Mouse (Mus musculus) MEL (cell line): ENCODE results near the gene Arid5a. TPM values are rescaled to one million over a fixed set of nuclear protein-coding genes. Genes with fewer than 3 reads are reported as not detected.

Source experiments
- DNase-seq: peaks from one replicate; pipeline ENCODE4 v3.0.0; 2011; ENCODE audit warnings: low read depth, low spot score
- H3K27ac ChIP-seq: 2 replicates; pipeline ENCODE4 v1.5.1; 2012; ENCODE audit warnings: low read depth, mild to moderate bottlenecking, control low read depth, low read length, moderate library complexity; ENCODE audit not compliant: control insufficient read depth
- H3K27me3 ChIP-seq, 2 experiments: fragments of 150-350 bp in 1 of 2; sonication (generic) in 1 of 2; 2 replicates each; pipeline ENCODE4 v1.6.1; 2012; ENCODE audit warnings: low read length in 2 of 2, mild to moderate bottlenecking in 2 of 2, improper control_type of control experiment in 1 of 2, moderate library complexity in 1 of 2; ENCODE audit not compliant: insufficient read depth in 2 of 2, control insufficient read depth in 1 of 2
- H3K36me3 ChIP-seq, 2 experiments: 2 replicates each; pipeline ENCODE4 v1.6.1; 2012 to 2014; ENCODE audit warnings: low read length in 2 of 2, improper control_type of control experiment in 1 of 2, inconsistent platforms in 1 of 2, mild to moderate bottlenecking in 1 of 2; ENCODE audit not compliant: insufficient read depth in 2 of 2, control insufficient read depth in 1 of 2
- H3K4me1 ChIP-seq, 2 experiments: fragments of 150-350 bp in 1 of 2; sonication (generic) in 1 of 2; 2 replicates each; pipeline ENCODE4 v1.6.1; 2012; ENCODE audit warnings: low read length in 2 of 2, improper control_type of control experiment in 1 of 2, mild to moderate bottlenecking in 1 of 2; ENCODE audit not compliant: insufficient read depth in 2 of 2, control insufficient read depth in 1 of 2
- H3K4me3 ChIP-seq, 2 experiments: fragments of 150-350 bp in 1 of 2; sonication (generic) in 1 of 2; 2 replicates each; pipeline ENCODE4 v1.5.1; 2012; ENCODE audit warnings: low read depth in 2 of 2, low read length in 2 of 2, mild to moderate bottlenecking in 2 of 2, moderate library complexity in 2 of 2, control low read depth in 1 of 2, improper control_type of control experiment in 1 of 2; ENCODE audit not compliant: control insufficient read depth in 1 of 2, insufficient read depth in 1 of 2
- H3K79me2 ChIP-seq: 2 replicates; pipeline ENCODE4 v1.6.1; 2012; ENCODE audit warnings: mild to moderate bottlenecking, low read length, moderate library complexity; ENCODE audit not compliant: control insufficient read depth, poor library complexity, insufficient read depth
- H3K9ac ChIP-seq: 2 replicates; pipeline ENCODE4 v1.6.1; 2012; ENCODE audit warnings: low read depth, mild to moderate bottlenecking, control low read depth, low read length, moderate library complexity; ENCODE audit not compliant: control insufficient read depth, poor library complexity, severe bottlenecking
- H3K9me3 ChIP-seq: fragments of 150-350 bp; sonication (generic); replicated peaks from 2 replicates; pipeline ENCODE4 v1.6.1; 2012; ENCODE audit warnings: mild to moderate bottlenecking, low read length, improper control_type of control experiment, moderate library complexity; ENCODE audit not compliant: insufficient read depth
- BHLHE40 ChIP-seq: IDR thresholded peaks from 2 replicates; pipeline ENCODE4 v1.6.1; 2012; ENCODE audit warnings: low read depth, mild to moderate bottlenecking, inconsistent platforms, low read length, improper control_type of control experiment, borderline replicate concordance
- CHD1 ChIP-seq: IDR thresholded peaks from 2 replicates; pipeline ENCODE4 v1.6.1; 2012; ENCODE audit warnings: low read depth, mild to moderate bottlenecking, inconsistent platforms, low read length, improper control_type of control experiment
- E2F4 ChIP-seq: IDR thresholded peaks from 2 replicates; pipeline ENCODE4 v1.6.1; 2011; ENCODE audit warnings: low read depth, low read length, improper control_type of control experiment, borderline replicate concordance
- ELF1 ChIP-seq: IDR thresholded peaks from 2 replicates; pipeline ENCODE4 v1.6.1; 2014; ENCODE audit warnings: low read depth, mild to moderate bottlenecking, inconsistent platforms, low read length, improper control_type of control experiment, moderate library complexity
- GABPA ChIP-seq: IDR thresholded peaks from 2 replicates; pipeline ENCODE4 v1.6.1; 2012; ENCODE audit warnings: low read depth, mild to moderate bottlenecking, inconsistent platforms, low read length, improper control_type of control experiment, moderate library complexity
- JUND ChIP-seq: IDR thresholded peaks from 2 replicates; pipeline ENCODE4 v1.6.1; 2011; ENCODE audit warnings: low read depth, mild to moderate bottlenecking, improper control_type of control experiment, low read length
- KAT2A ChIP-seq: conservative IDR thresholded peaks from 2 replicates; pipeline ENCODE4 v1.6.1; 2012; ENCODE audit warnings: low read depth, low read length, improper control_type of control experiment, inconsistent platforms
- MEF2A ChIP-seq: IDR thresholded peaks from 2 replicates; pipeline ENCODE4 v1.6.1; 2014; ENCODE audit warnings: low read depth, mild to moderate bottlenecking, inconsistent platforms, low read length, improper control_type of control experiment; ENCODE audit not compliant: poor library complexity, insufficient replicate concordance, severe bottlenecking; ENCODE audit errors: extremely low read depth
- MXI1 ChIP-seq: IDR thresholded peaks from 2 replicates; pipeline ENCODE4 v1.6.1; 2011; ENCODE audit warnings: mild to moderate bottlenecking, low read depth, low read length, improper control_type of control experiment
- MYC ChIP-seq: IDR thresholded peaks from 2 replicates; pipeline ENCODE4 v1.6.1; 2011; ENCODE audit warnings: low read depth, mild to moderate bottlenecking, low read length, improper control_type of control experiment, moderate library complexity
- NELFE ChIP-seq: IDR thresholded peaks from 2 replicates; pipeline ENCODE4 v1.6.1; 2011; ENCODE audit warnings: low read depth, low read length, improper control_type of control experiment
- POLR2A ChIP-seq, 2 experiments: IDR thresholded peaks; 2 replicates each; pipeline ENCODE4 v1.6.1; 2011 to 2012; ENCODE audit warnings: low read length in 2 of 2, mild to moderate bottlenecking in 2 of 2, control low read depth in 1 of 2, improper control_type of control experiment in 1 of 2, low read depth in 1 of 2, moderate library complexity in 1 of 2; ENCODE audit not compliant: control insufficient read depth in 1 of 2, insufficient read depth in 1 of 2, poor library complexity in 1 of 2
- RAD21 ChIP-seq: IDR thresholded peaks from 2 replicates; pipeline ENCODE4 v1.6.1; 2011; ENCODE audit warnings: mild to moderate bottlenecking, low read depth, low read length, improper control_type of control experiment
- RCOR1 ChIP-seq: IDR thresholded peaks from 2 replicates; pipeline ENCODE4 v1.6.1; 2012; ENCODE audit warnings: low read depth, mild to moderate bottlenecking, inconsistent platforms, low read length, improper control_type of control experiment
- SMC3 ChIP-seq: IDR thresholded peaks from 2 replicates; pipeline ENCODE4 v1.6.1; 2011; ENCODE audit warnings: low read depth, low read length, improper control_type of control experiment
- TCF12 ChIP-seq: IDR thresholded peaks from 2 replicates; pipeline ENCODE4 v1.6.1; 2014; ENCODE audit warnings: low read depth, mild to moderate bottlenecking, inconsistent platforms, low read length, improper control_type of control experiment, moderate library complexity
- UBTF ChIP-seq: IDR thresholded peaks from 2 replicates; pipeline ENCODE4 v1.6.1; 2012; ENCODE audit warnings: low read depth, mild to moderate bottlenecking, inconsistent platforms, low read length, improper control_type of control experiment, moderate library complexity, borderline replicate concordance; ENCODE audit not compliant: insufficient read depth
- USF2 ChIP-seq, 2 experiments: IDR thresholded peaks; 2 replicates each; pipeline ENCODE4 v1.6.1; 2011 to 2012; ENCODE audit warnings: improper control_type of control experiment in 2 of 2, low read length in 2 of 2, borderline replicate concordance in 1 of 2, inconsistent platforms in 1 of 2, low read depth in 1 of 2, mild to moderate bottlenecking in 1 of 2; ENCODE audit not compliant: insufficient read depth in 1 of 2
- ZKSCAN1 ChIP-seq: IDR thresholded peaks from 2 replicates; pipeline ENCODE4 v1.6.1; 2012; ENCODE audit warnings: low read depth, mild to moderate bottlenecking, inconsistent platforms, low read length, improper control_type of control experiment, moderate library complexity
- ZNF384 ChIP-seq: IDR thresholded peaks from 2 replicates; pipeline ENCODE4 v1.6.1; 2012; ENCODE audit warnings: low read depth, mild to moderate bottlenecking, inconsistent platforms, low read length, improper control_type of control experiment
- polyA plus RNA-seq, 2 experiments: library from polyadenylated mRNA; stranded (reverse) in 1 of 2; unstranded in 1 of 2; fragments of >175 nt in 1 of 2; fragments of >200 nt in 1 of 2; gene quantifications; 2 replicates each; pipeline versions ENCODE4 v1.2.1 to v1.2.4; 2012; ENCODE audit warnings: low replicate concordance in 2 of 2, low read depth in 1 of 2; ENCODE audit not compliant: insufficient read length in 2 of 2, insufficient read depth in 1 of 2, missing spikeins in 1 of 2
- total RNA-seq: library from RNA; depleted of rRNA; stranded (reverse); fragments of 300-350 nt; gene quantifications from 2 replicates; pipeline ENCODE4 v1.2.3, GENCODE M21; 2012

The Arid5a gene
- total and polyA plus RNA-seq, 3 experiments, result 4.2 to 9.0 TPM; not detected in 1

DNA sequence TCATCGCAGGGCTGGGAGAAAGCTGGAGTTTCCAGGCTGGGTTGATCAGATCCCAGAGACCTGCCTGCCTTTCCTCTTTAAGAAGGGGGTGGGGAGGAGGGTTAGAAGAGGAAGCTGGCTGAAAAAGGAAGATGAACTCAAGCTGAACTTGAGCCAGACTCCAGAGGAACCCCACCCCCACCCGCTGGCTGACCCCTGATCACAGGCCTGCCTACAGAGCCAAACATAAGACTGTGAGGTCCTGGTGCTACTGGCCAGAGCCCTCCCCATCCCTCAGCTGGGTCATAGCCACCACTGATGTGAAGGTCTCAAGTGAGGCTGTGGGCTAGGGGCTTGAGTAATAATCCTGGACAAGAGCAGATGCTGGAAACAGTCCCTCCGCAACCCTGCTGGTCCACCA lies 36.9 kb upstream of the Arid5a start (continued):
- no peak for TF ChIP-seq CHD1

DNA sequence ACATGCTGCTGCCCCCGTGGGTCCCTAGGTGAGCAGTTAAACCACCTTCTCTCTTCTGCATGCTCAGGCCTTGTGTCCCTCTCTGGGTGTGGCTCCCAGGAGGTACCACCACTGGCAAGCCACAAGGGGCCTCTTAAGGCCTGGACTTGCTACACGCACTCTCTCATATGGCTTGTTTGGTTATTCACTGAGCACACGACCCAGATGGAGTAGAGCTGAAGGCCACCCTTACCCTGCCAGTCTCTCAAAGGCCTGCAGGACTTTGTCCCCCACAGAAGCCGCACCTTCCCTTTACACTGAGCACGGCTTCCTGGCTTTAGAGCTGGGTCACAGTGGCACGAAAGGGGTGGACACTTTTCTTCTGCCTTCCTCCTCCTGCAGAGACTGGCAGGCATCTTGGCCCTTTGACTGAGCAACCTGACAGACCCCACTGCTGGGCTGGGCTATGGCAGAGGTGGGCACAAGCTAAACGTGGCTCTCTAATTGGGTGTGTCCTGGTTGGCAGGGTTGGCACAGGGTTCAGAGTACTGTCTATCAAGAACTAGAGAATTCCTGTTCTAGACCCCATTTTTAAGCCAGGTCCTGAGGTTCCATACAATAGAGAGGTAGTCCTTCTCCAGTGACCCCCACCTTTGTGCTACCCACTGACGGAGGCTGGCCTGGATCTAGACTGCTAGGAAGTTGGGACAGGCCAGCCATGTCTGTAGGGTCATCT lies 35.9 kb upstream of the Arid5a start:
- peaks cover 0 to 23% of the 10 kb centered on the region in 2 experiments; a peak in 2 of 4 replicates for H3K36me3 ChIP-seq
- TF ChIP-seq SMC3, result no peak
- TF ChIP-seq UBTF, result no peak
- no peak for TF ChIP-seq RAD21
- no peak for TF ChIP-seq JUND
- no peak for TF ChIP-seq ZKSCAN1
- TF ChIP-seq MYC, result no peak
- no peak for TF ChIP-seq MXI1
- TF ChIP-seq POLR2A (IDR thresholded peaks at IDR 0.05; ENCODE audit: control insufficient read depth in 1 of 2, insufficient read depth in 1 of 2, low read depth in 1 of 2, low read length in 2 of 2, poor library complexity in 1 of 2), result no peak
- TF ChIP-seq RCOR1, result no peak
- no peak for TF ChIP-seq MEF2A
- no peak for TF ChIP-seq KAT2A
- TF ChIP-seq ELF1, result no peak
- TF ChIP-seq NELFE, result no peak
- TF ChIP-seq E2F4, result no peak
- no peak for TF ChIP-seq BHLHE40
- TF ChIP-seq ZNF384, result no peak
- no peak for TF ChIP-seq USF2 (IDR thresholded peaks at IDR 0.05; ENCODE audit: borderline replicate concordance in 1 of 2, insufficient read depth in 1 of 2, low read depth in 1 of 2, low read length in 2 of 2)
- no peak for TF ChIP-seq GABPA
- no peak for TF ChIP-seq TCF12
- TF ChIP-seq, all 39 proteins: peak for 0
- peaks cover 13 to 55% of the 10 kb centered on the region in 2 experiments for H3K4me1 ChIP-seq
- no peaks in the 10 kb centered on the region for H3K79me2 ChIP-seq
- H3K4me3 ChIP-seq, result no peak overlapping the region
- H3K9me3 ChIP-seq, result no peaks in the 10 kb centered on the region
- DNase-seq, result no peak
- H3K9ac ChIP-seq, result no peak overlapping the region
- no peak overlapping the region for H3K27ac ChIP-seq
- H3K27me3 ChIP-seq, result no peaks in the 10 kb centered on the region
